Mouse (Mus musculus) kidney, adult 18-20 months (tissue): ENCODE results near the gene Ninj1.

Source experiments
- DNase-seq: peaks from one replicate; pipeline ENCODE4 v3.0.0; 2021

Ninj1 gene

DNA sequence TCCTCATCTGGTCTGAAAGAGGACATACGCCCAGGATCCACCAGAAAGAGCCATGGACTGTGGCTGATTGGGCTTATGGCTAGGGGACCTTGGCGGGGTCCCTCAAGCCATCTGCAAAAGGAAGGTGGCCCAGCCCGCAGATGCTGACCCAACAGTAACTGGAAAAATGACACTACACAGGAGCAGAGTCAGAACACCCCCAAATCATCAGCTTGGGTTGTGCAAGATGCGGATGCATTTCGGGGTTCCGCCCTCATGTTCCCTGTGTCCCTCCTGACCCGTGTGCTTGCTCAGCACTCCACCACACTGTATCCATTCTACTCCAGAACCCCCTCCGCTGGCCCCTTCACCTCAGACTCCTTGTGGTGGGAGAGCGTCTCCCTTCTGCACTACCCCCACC is 11.4 kb downstream of the Ninj1 start:
- no peak for DNase-seq

DNA sequence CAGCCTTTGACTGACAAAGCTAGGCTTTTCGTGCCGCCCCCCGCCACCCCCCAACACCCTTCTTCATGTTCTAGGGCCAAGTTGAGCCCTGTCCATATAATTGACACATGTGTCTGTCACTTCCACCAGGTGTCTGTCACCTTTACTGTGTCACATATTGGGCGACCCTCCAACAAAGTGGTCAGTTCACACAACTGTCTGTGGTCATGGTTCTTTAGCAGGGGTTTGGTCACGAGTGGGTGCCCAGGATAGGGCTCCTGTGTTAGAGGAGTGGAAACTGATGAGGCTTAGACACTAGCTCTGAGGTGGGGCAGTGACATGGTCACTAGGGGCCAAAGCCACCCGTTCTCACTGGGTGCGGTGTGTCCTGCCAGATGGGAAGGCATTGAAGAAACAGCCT is 12.6 kb downstream of the Ninj1 start:
- DNase-seq: no peak

DNA sequence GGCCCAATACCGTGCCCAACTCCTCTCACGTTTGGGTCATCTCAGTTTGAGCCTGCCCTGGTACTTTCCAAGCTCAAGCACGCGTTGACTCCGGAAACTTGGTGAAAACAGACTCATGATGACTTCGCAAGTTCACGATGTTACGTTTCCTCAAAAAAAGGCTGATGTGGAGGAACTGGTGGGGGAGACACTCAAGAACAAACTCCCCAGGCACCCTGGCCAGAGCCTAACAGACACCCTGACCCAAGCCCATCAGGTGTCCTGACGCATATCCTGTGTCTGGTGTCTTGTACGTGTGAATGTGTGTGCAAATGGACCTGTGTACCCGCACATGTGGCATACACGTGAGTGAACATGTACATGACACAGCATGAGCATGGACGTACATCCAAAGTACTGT is 13.4 kb downstream of the Ninj1 start:
- DNase-seq: no peak

DNA sequence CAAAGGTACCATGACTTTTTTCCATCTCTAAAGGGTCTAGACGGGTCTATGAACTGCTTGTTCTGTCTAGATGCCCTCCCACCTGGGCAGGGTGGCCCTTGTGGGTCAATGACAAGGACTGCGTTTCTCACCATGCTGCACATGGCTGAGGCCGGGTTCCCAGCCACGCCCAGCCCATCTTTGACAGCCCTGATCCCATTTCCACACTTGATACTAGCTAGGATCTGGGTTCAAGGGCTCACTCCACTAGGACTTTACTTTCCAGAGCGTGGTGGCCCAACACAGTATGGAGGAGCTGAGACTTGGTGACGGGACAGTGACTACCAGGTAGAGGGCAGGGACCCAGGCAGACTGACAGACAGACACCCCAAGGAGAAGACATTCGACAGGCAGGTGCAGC is 15.3 kb downstream of the Ninj1 start:
- DNase-seq: no peak

DNA sequence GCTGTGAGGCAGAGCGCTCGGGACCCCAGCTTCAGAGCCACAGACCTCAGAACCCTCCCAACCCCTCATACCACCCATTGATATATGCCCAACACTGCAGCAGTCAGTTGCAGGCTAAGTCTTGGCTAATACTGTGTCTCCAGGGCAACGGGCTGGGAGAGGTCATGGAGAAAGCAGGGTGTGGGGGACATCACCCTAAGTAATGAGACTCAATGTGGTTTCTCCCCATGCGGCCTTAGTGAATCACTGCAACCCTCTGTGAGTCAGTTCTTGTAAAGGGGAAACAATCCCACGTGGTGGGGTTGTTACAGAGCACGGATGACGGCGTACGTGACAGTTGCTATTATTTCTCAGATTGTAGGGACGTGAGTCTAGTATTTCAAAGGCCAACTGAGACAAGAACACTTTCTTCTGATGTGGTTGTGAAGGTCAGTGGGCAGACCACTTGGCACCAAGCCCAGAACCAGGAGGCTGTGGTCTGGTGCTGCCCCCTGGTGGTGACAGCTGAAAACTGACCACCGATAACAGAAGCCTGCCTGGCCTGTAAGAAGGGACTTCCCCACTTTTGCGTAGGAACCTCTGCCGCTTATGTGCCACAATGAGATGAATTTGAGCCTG is 18.2 kb downstream of the Ninj1 start:
- DNase-seq: peak; percentile 88

DNA sequence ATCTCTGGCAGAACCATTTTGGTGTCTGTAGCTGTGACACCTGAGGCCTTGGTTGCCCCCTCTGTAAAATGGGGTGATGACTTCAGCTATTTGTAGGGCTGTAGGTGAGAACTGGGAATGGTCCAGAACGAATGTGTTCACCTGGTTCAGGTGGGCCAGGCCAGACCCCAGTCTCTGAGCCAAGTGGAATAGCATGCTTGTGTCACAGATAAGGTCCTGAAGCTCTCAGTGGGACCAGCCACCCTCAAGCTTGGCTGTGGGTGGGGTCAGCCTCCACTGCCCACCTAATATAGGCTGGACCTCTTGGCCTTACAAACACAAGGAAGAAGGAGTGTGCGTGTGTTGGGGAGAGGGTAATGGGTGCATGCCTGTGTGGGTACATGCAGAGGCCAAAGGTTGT is 19.1 kb downstream of the Ninj1 start:
- no peak for DNase-seq

DNA sequence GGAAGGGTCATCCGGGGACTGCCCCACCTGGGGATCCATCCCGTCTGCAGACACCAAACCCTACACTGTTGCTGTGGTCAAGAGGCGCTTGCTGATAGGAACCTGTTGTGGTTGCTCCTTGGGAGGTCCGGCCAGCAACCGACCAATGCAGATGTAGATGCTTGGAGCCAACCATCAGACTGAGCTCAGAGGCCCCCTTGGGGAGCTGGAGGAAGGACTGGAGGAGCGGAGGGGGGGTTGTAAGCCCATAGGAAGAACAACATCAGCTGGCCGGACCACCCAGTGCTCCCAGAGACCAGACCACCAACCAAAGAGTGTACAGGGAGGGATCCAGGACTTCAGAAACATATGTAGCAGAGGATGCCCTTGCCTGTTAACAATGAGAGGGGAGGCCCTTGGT is 22.0 kb downstream of the Ninj1 start:
- no peak for DNase-seq

DNA sequence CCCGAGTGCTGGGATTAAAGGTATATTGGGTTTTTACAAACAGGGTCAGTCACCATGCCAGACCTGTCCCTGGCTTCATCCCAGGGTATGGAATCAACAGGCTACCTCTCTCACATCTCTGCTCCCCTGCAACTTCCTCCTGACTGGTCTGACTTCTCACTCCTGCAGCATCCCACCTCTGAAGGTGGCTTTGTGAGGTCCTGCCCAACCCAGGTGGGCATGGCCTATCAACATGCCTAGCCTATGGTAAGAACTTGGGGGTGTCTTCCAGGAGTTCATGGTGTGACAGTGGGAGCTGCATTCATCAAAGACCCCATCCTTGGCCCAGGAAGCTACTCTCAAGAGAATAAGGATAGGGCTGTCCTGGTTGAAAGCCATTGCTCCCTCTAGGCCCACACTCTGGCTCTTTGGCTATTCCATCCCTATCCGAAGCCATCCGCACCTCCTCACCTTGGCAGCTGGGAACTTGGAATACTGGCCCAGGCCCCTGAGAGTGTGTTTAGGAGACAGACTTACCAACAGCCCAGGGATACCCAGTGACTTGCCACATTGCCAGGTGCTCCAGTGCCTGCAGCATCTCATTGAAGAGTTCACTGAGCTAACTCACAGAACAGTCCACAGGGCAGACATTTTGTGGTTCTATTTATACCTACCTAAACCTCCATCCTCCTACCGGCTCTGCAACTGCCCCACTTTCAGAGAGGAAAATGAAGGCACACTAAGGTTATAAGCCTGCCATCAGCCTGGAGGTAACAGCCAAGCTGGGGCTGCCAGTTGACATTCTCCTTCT is 25.6 kb downstream of the Ninj1 start:
- no peak for DNase-seq

DNA sequence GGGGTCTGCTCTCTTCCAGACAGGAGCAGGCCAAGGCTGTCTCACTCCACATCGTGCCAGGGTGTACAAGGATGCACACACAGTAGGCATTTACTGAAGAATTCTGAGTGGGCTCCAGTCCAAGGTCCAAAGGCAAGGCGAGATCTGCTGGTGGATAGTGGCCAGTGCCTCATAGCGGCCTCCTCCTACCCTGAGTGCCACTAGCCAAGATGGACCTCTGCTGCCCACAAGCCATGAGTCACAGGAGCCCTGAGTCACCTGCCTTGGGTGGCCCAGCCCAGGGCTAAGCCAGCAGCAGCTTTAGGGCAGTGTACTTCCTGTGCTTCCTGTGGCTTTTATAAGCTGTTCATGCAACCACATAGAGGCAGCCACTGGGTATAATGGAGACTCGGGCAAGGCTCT is 26.2 kb downstream of the Ninj1 start:
- no peak for DNase-seq

DNA sequence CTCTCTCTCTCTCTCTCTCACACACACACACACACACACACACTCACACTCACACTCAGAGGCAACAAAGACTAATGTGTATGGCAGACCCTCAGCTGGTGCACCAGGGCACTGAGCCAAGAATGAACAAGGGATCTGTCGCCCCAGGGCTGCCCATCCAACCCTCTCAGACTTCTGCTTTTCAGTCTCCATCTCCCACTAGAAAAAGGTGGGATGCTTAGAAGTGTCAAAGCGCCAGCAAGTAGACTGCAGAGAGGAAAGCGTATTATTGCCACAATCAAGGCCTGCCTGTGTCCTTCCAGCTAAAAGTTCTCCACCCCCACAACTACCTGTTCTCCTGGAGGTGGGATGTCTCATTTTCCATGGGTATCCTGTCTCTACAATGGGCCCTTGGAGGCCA is 27.2 kb downstream of the Ninj1 start:
- no peak for DNase-seq

DNA sequence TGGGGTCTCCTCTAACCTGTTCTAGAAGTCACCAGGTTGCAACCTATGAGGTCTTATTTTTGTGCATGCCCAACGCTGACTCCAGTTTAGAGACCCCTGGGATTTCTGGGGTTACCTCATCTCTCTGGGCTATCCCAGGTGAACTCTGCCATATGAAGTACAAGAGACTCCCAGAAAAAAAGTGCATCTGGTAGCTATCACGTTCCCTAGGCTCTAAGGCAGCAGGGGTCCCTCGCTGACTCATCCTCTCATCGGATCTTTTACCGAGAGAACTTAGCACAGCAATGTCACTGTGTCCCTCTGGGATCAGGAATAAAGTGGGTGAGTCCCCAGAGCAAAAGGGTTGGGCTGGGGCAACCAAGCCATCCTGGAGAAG is 27.8 kb downstream of the Ninj1 start:
- DNase-seq: no peak

DNA sequence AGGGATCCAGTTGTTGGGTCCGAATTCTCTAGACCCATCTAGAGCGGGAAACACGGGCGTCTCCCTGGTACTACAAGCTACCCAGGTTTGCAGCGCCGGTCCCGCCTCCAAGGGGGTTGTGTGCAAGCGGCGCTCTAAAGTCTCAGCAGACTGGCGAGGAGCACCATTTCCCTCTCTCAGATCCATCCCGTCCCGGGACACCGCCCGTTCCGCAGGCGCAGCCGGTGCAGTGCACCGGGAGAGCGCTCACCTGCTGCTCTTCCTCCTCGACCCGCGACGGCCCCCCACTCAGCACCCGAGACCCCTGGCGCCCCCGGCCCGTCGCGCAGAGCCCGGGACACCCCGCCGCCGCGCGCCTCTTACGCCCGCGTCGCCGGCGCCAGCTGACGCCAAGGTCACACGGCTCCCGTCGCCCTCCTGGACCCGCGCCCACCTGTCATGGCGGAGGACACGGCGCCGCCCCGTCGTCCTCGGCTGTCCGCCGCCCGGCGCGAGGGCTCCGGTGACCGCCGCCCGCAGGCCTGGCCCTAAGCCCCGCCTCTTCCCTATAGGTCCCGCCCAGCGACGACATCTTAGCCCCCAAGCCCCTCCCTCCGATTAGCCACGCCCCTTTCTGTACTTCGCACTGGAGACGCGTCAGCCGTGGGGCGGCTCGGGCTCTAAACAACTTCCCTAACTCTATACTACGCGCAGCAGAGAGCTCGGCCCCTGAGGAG is 28.4 kb downstream of the Ninj1 start, which contains the start of gene Card19:
Gene Card19, minus strand, starts transcription at position 534 of the 716 bp plus-strand sequence.
- peak; percentile 97 for DNase-seq

DNA sequence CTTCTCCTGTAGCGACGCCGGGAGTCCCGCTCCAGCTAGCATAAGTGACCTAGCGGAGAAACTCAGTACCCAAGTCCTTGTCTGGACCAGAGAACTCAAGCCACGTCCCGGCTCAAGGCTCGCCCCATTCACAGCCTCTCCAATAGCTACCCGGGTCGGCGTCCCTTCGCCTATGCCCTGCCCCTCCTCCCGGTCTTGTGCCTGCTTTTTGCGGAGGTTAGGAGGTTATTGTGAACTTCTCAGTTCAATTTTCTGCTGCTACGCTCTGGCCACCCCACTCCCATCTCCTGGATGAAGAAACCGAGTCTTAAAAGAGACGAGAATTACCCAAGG is 28.9 kb downstream of the Ninj1 start:
- no peak for DNase-seq

DNA sequence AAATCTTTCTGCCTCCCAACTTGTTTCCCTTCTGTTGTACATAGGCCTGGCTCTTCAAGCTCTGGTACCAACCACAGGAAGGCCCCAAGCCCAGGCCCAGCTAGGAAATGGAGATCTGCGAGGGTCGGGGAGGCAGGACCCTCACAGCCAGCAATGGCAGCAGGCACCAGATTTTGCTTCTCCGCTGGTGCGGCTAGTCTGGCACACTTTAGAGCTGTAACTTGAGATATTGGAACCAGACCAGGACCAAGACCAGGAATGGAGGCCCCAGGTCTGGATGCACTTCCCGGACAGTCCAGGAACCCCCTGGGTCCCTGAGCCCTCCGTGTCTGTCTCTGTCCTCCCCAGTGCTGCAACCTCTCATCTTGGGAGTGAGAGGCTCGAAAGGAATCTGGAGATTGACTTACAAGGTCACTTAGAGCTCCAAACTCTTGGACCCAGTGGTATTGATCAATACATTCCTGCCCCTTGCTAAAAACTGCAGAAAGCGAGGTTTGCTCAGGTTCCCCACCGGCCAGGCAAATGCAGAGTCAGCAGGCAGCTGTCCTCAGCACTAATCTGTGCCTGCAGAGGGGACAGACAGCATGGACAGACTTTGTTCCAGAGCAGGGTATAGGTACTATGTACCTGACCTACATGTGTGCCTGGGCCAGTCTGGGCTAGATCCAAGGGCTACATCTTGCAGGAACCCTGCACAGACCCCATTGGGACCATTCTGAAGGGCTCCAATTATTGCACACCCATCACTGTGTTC is 29.7 kb downstream of the Ninj1 start:
- DNase-seq: no peak

DNA sequence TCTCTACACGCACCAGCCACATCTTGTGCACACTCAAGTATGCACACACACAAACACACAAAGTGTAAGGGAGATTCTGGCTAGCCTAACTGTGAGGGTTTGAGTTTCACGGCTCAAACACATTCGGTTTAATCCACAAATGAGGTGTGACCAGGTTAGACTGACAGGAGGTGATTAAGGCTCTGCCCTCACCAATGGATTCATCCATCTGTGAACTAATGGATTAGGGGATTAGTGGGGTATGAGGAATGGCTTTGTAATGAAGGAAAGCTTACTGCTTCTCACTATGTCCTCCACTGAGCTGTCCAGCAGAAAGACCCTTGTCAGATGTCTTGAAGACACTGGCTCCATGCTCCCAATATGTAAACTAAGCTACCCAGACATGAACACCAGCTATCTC is 31.4 kb downstream of the Ninj1 start:
- no peak for DNase-seq

DNA sequence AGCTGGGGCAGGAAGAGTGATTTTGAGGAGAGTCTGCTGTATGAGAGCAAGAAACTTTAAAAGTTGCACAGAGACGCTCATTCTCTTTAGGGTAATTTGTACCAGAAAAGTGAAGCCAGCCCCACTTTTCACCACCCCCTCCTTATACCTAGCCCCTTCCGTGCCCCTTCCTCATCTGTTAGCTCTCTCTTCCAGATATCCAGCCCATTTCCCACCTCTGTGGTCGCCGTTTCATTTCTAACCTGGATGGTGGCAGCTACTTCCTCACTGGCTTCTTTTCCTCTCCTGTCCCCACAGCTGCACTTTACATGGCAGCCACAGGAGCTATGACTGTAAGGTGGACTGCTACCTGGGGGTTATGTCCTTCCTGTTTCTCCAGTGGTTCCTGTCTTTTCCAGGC is 32.1 kb downstream of the Ninj1 start:
- no peak for DNase-seq

DNA sequence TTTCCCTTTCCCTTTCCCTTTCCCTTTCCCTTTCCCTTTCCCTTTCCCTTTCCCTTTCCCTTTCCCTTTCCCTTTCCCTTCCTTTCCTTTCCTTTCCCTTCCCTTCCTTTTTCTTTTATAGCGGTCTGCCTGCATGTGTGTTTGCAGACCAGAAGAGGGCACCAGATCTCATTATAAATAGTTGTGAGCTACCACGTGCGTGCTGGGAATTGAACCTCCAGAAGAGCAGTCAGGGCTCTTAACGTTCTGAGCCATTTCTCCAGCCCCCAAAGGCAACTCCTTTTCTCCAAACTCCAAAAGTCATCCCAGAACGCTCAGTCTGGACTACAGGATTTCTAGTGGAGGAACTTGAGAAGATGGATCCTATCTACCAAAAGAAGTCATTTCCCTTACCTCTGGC is 33.6 kb downstream of the Ninj1 start:
- no peak for DNase-seq

DNA sequence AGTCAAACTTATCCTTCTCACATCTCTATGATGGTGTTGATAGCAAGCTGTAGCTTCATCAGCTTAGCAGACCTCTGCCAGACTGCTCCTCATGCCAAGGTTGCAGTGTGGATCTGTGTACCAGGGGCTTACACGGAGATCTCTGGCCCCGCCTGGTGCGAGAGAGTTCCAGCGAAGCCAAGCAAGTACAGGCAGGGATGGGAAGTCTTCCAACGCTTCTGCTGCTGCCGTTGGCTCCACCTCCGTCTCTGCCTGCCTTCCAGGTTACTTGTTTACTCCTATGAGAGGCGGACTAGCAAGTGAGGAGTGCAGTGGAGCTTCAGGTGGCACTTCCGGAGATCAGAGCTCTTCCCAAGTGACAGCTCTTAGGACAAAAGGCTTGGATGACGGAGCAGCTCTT is 37.0 kb downstream of the Ninj1 start:
- DNase-seq: peak; percentile 61

DNA sequence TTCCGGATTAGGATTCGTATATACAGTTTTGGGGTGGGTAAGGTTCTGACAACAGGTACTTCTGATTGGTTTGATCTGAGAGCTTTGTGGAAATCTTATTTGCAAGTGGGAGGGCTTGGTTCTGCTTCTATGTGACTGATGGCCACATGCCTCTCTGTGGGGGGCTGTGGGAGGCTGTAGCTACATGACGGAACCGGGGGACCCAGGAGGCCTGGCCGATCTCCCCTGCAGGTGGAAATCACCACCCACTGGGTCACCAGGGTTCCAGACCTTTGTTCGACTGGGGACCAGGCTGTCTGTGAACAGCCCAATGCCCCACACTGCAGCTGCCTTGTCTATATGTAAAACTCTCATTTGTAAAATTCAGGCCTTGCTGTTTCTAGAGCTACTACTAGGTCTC is 37.4 kb downstream of the Ninj1 start:
- DNase-seq: no peak

DNA sequence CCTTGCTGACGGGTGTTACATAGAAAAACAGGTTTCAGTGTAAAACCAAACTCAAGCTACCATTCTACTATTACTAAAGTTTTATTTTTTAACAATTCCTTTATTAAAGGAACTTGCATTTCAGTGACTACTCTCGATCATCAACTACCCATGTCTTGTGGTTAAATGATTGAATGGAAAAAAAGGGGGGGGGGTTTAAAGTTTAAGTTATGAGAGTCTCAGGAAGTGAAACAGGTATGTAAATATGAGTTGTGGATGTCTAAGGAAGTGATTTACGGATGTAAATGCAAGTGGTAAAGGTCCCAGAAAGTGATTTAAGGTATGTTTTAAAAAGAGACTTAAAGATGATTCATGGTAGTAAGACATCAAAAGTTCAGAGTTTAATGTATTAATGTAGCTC is 37.9 kb downstream of the Ninj1 start:
- DNase-seq: no peak

DNA sequence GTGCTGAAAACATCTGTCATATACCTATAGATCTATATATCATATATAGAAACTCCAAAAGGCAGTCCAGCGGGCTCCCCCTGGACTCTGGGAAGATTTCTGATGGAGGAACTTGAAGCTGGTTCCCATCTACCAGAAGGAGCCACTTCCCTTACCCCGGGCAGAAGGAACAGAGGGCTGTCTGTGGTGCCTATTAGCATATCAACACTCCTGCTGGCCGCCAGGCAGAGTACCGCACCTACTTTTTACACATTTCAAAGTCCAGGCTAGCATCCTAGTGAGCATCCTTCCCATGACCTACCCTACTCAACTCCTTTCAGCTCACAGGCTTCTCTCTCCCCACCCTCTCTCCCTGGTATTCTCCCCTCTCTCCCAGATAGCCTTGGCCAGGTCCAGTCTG is 38.3 kb downstream of the Ninj1 start:
- no peak for DNase-seq

DNA sequence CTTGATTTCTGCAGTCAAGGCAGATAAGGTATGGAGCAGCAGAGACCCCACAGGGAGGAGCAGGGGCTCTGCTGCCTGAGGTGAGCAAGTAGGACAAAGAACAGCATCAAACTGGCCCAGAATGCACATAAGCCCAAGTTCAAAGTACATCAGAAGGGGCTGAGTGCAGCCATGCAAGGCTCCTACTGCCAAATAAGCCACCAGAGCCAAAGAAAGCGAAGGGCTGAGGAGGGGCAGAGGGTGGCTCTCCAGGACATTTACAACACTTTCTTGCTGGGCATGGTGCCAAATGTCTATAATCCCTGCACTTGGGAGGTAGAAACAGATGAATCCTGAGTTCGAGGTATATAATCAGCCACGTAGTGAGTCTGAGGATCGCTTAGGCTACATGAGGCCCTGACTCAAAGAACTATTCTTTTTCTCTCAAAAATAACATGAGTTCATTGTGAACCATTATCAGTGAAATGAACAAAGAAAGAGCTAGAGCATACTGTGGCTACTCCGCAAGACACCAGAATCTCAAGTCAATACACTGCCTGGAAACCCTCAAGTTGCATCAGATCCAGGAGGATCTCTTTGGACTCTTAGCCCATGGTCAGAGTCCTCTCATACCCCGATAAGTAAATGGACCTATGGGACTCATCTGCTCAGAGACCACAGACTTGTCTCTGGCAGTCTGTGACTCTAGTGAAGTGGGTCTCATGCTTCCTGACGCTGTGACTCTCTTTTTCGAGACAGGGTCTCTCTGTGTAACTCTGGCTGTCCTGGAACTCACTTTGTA is 46.7 kb downstream of the Ninj1 start:
- DNase-seq: peak; percentile 63

DNA sequence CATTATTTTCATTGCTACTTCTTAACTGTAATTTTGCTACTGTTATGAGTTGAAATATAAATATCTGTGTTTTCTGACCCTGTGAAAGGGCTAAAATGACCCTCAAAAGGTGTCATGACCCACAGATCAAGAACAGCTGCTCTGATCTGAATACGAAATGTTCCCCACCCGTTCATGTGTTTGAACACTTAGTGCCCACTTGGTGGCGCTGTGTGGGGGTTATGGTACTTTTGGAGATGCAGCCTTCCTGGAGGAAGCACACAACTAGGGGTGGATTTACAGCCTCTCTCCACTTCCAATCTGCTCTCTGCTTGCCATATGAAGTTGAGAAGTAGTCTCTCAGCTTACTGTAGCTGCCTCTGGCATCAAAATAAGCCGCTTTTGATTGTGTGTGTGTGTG is 47.4 kb downstream of the Ninj1 start:
- DNase-seq: no peak
